Mouse (Mus musculus) gastrocnemius, adult 2 months (tissue): ENCODE measurements at regions not wholly inside any gene's neighbourhood (a gene's known extent, or its start where the extent isn't known, plus 50 kb on each side); places are given as distances from the start of the nearest gene placed in this dataset. TPM values are rescaled to one million over a fixed set of nuclear protein-coding genes. Genes with fewer than 3 reads are reported as not detected.
A peak's percentile ranks its signal among the peaks of the same experiment; 100 is the strongest.

Experiments used
- DNase-seq: peaks from one replicate; pipeline ENCODE4 v3.0.0; 2022
- H3K27ac ChIP-seq: fragments of 200-600 bp; 2 replicates; pipeline ENCODE4 v1.8.1; 2022; ENCODE audit warnings: mild to moderate bottlenecking
- H3K4me3 ChIP-seq: fragments of 200-600 bp; 2 replicates; pipeline ENCODE4 v1.8.1; 2022; ENCODE audit warnings: mild to moderate bottlenecking, moderate library complexity
- CTCF ChIP-seq: fragments of 200-600 bp; IDR thresholded peaks from 2 replicates; pipeline ENCODE4 v1.8.1; 2022; ENCODE audit warnings: antibody characterized with exemption, mild to moderate bottlenecking, moderate library complexity
- intact Hi-C: fragments of 180-260 bp; cut with DNase I; formaldehyde crosslinking; loops from one replicate; pipeline ENCODE4 v1.15.1; 2025
- microRNA-seq: library from miRNA; unstranded; fragments of <30 nt; microRNA quantifications from one replicate; pipeline ENCODE4 v1.2.0, GENCODE M21; 2021

DNA sequence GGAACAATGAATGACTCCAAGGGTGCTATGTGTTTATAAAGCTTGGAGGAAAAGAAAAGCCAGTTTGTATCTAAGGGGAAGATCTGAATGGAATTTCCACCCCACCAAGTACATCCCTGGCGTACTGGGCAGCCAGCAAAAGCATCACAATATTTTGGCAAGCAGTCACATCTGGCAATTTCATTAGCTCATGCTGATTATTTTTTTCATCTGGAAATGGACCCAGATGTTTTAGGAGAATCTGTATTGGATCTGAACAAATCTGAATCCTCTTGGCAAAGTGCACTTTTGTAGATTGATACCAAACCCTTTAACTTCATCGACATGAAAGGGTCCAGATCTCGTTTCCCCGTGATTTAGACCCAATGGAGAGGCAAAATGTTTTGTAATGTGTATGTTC, 207.1 kb downstream of the Epha4 start:
- no peak overlapping the region for H3K4me3 ChIP-seq
- DNase-seq = peak; percentile 24
- H3K27ac ChIP-seq = no peak overlapping the region
- TF ChIP-seq CTCF = no peak
- intact Hi-C loops = no loop called here

DNA sequence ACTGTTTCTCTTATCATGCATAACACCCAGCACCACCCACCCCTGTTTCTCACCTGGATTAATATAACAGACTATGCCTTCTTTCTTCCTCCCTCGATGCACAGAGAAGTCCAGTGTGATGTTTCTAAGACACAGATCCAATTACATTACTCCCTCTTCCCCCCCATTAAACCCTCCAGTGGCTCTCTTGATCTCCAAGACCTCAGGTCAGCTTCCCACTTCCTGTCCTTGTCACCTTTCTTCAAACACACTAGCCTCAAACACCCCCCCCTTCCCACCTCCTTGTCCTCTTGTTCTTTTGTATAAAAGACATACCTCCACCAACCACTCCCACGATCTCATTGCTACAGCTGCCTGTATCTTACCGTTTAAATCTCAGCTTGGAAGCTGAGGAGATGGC, 201.8 kb downstream of the Epha4 start:
- Histone ChIP-seq H3K27ac (no peak overlapping the region), H3K4me3 (no peak overlapping the region)
- no peak for DNase-seq
- TF ChIP-seq CTCF = no peak
- intact Hi-C loops = no loop called here

DNA sequence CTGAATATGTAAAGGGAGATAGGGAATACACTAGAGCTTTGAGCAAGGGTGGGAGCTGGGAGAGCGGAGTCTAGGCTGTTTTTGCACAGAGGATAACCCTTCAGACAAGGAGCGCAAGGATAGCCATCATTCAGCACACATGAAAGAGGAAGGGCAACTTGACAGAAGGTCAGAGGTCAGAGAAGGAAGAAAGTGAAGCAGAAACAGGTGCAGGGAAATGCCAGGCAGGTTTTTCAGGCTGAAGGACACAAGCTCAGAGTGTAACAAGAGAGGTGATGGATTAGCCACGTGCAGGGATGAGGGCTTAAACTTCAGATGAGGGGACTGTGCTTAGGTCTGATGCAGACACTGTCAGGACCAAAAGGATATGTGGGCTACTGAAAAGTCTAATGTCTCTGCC, 199.5 kb downstream of the Epha4 start:
- DNase-seq = no peak
- intact Hi-C loops = no loop called here
- TF ChIP-seq CTCF = no peak

DNA sequence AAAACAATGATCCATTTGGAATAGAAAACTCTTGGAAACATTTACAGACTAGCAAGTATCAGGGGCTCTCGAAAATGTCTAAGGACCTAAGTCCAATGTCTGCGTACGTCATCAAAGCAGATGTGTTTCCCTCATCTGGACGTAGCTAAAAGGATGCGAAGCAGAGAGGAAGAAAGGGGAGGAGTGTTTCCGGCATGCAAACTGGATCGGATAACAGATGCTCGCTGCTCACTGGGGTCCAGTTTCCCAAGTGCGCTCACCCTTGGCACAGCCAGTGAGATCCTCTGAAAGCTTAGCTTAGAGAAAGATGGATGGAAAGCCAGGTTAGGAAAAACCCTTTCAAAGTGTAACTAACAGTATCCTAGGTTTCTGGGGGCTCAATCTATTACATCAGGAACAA, 198.7 kb downstream of the Epha4 start:
- TF ChIP-seq CTCF = no peak
- intact Hi-C loops = no loop called here
- Histone ChIP-seq H3K4me3 (no peak overlapping the region), H3K27ac (no peak overlapping the region)
- no peak for DNase-seq

More for the DNA sequence above, 199.5 kb downstream of the Epha4 start:
- Histone ChIP-seq H3K4me3 (no peak overlapping the region), H3K27ac (no peak overlapping the region)

Small RNA genes in the stretch of these regions (microRNA-seq; reads per million reads assigned to microRNA genes)
- not detected for gene Mir6343
